Mouse (Mus musculus): ENCODE data around the gene Hdac10.

DNA sequence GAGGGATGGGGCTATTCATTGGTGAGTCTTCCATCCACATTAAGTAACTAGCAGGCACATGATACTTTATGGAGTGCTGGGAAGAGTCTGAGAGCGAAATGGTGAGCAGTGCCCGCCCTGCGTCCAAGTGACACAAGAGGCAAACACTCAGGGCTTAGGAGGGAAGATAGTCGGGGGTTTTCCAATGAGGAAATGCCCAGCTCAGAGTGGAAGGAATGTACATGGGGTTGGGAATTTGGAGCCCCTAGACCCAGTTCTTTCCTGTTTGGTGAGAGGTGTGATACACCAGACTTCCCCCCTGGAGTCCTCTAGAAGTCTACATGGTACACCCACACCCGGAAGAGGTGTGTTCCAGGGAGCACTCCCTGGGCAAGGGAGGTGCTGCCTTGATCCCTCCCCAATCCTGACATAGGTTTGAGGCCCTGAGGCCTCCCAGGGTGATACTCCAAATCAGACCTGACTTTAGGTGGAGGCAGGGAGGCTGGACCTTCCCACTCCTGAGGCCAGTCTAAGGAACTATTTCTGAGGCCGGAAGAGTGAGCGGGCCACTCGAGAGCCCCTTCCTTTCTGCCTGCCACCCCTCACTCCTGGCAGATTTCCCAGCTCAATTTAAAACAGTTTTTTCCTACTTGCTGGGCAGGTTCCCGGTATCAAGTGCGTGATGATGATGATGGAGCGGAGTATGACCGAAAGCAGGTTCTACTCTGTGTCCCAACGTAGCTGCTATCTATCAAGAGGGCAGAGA lies 47.1 kb upstream of the Hdac10 start:
- TF ChIP-seq CTCF (IDR thresholded peaks at IDR 0.05; ENCODE audit: insufficient read depth, low read depth, low read length): no peak
- no peak for TF ChIP-seq POLR2A (IDR thresholded peaks at IDR 0.05; ENCODE audit: insufficient read depth, low read depth, low read length)
